Mouse (Mus musculus) kidney, adult 18-20 months (tissue): ENCODE results near the gene Rnf145.
A peak's percentile ranks its signal among the peaks of the same experiment; 100 is the strongest.

ENCODE experiments used
- DNase-seq: peaks from one replicate; pipeline ENCODE4 v3.0.0; 2021

The Rnf145 gene

DNA sequence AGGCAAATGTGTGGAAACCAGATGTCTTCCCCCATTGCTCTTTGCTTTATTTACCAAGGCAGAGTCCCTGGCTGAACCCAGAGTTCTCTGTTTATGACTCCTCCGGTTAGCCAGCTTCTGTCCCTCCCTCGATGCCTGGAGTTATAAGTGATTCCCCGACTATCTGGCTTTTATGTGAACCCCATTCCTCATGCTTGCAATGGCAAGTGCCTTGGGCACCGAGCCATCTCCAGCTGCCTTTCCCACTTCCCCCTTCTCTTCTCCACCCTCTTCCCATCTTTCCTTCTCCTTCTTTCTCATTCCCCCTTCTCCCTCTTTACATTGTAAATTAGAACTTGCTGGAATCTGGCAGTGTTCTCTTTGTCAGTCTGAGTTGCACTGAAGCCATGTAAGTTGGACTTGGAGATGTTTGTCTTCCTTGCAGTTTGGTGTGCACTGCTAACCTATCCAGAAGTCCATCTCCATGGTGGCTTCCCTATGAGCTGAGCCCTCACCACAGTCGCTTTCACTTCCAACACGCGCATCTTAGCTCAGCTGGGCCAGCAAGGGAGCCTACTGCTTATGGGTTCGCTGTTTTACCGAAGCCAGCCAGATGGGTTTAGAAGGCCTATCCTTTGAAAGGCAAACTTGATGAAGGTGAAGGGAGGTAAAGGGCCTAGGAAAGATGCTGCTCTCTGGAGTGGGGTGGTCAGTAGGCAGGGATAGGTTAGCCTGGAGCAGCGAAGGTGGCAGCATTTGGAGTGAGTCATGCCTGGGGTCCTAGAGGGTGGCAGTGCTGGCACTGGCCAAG, 19.9 kb downstream of the Rnf145 start:
- DNase-seq, result no peak

DNA sequence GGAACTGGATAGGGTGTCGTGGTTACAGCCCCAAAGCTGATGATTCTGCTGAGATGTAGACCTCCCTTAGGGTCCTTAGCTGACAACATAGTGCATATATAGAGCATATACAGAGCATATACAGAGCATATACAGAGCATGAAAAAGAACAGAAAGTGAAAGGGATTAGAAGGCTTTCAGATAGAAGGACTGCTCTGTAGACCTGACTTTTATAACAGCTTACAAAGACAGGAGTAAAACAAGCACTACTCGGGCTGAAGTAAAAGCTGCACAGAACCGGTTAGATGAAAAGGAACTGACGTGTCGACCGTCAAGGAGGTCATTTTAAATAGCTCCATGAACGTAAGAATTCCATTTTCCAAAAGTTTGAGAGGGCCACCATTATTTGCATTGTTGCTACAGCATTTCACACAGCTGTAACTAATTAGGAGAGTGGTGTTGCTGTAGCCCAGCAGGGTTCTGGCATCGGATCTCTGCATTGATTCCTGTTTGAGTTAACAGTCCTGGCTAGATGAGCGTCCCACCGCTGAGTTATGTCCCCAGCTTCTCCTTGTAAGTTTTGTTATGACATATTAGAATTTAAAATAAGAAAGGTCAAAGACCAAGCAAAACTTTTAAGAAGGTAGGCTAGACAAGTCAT, 20.6 kb downstream of the Rnf145 start:
- no peak for DNase-seq

DNA sequence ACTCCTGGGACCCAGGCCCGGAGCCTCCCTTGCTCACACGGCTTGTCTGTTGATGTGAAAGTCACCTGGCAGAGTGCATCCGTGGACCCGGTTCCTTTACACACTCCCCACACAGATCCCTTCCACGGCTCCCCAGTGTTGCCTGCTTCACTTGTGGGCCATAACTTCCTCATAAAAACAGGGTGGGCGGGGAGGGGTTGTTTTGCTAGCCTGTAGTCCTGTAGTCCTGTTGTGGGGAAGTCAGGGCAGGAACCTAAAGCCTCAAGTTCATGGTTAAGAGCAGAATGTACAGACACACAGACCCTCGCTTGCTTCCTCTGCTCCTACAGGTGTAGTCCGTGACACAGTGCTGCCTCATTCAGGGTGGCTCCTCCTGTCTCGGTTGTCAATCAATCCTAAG, 21.5 kb downstream of the Rnf145 start:
- DNase-seq, result no peak

GRCm38 (mm10) chr11:44541280-44541679, 22.5 kb downstream of the Rnf145 start:
- DNase-seq, result no peak

- DNase-seq, result no peak
These were observed 23.0 kb downstream of the Rnf145 start for GRCm38 (mm10) chr11:44541813-44542212.

- DNase-seq, result no peak
These were observed 24.8 kb downstream of the Rnf145 start for GRCm38 (mm10) chr11:44543593-44543992.

- no peak for DNase-seq
These were observed 25.2 kb downstream of the Rnf145 start for GRCm38 (mm10) chr11:44543996-44544395.

DNA sequence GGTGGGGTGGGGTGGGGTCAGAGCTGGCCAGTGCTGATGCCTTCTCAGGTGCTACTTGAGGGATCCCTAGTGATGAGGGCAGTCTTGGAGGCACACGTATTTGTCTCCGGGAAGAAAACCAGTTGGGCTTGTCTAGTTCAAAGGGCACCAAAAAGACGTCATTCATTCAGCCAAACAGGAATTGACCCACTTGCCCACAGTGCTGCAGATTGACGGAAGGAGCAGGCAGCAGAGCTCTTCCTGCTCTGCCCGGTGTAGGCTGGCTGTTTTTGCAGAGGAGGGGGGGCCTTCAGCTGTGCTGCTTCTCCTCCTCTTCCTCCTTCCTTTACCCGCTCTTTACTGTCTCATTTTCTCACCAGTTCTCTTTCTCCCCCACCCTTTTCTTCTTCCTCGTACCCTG, 26.4 kb downstream of the Rnf145 start:
- DNase-seq, result peak; percentile 22

DNA sequence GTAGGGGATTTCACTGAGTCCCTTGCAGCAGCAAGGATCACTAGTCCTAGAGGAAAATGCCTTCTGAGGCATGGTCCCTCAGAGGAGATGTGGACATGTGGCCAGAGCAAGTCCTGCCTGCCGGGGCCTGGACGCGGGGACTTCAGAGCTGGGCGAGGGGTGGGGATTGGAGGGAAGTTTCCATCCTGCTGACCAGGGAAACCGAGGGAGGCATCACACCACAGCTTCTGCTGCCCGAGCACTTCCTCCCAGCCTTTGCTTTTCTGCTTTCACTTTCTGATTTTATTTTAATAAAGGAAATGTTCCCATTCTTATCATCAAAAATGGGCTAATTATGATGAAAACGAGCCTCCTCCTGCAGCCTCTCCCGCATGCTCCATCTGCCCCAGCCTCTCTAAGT, 27.5 kb downstream of the Rnf145 start:
- DNase-seq, result no peak

GRCm38 (mm10) chr11:44547651-44548196, 29.0 kb downstream of the Rnf145 start:
- DNase-seq, result no peak

GRCm38 (mm10) chr11:44548816-44549215, 30.1 kb downstream of the Rnf145 start:
- no peak for DNase-seq

GRCm38 (mm10) chr11:44549511-44550278, 30.9 kb downstream of the Rnf145 start:
- no peak for DNase-seq

GRCm38 (mm10) chr11:44550996-44551395, 32.2 kb downstream of the Rnf145 start:
- DNase-seq, result no peak

DNA sequence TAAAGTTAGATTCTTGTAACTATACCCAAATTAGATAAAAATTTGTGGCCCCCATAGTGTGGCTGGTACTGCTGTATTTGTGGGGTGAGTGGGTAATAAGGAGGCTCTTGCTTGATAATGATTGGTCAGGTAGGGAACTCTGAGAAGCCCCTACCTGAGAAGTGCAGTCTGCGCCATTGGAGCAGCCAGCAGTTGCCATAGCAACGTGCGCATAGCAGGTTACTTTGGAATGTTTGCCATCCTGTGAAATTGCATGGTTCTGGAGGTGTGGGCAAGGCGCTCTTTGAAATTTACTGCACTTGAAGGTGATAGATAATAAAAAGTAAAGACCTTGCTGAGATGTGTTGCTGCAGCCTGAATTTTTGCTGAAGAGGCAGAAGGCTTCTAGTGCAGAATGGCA, 35.6 kb downstream of the Rnf145 start:
- no peak for DNase-seq

DNA sequence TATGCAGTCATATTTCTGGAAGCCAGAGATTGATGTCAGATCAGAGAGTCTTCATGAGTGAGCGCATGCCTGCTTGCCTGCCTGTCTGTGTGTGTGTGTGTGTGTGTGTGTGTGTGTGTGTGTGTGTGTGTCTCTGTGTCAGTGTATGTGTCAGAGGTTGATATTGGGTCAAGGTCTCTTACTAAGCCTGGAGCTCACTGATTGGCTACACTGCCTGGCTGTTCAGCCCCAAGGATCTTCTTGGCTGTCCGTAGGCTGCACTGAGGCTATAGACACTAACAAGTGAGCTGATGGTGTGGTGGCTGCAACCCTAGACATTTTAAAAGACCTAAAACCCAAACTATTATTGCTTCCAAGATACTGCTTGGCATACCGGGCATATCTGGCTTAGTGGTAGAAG, 39.8 kb downstream of the Rnf145 start:
- no peak for DNase-seq

DNA sequence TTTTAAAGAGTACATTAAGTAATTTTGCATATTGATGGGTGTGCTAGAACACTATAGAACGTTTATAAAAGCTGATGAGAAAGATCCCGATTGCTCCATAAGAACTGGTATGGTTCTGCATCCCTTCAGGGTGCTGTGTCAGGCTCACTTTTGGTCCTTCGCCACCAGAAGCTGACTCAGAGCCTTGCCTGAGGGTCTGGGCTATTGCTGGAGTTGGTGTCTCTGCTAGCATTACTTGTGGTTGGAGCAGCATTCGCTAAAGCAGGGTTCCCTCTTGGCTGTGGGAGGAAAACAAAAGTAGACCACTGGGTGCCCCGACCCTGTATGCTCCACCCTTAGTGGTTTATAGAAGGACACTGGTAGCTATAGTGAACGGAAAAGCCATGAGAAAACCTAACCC, 40.7 kb downstream of the Rnf145 start:
- no peak for DNase-seq

DNA sequence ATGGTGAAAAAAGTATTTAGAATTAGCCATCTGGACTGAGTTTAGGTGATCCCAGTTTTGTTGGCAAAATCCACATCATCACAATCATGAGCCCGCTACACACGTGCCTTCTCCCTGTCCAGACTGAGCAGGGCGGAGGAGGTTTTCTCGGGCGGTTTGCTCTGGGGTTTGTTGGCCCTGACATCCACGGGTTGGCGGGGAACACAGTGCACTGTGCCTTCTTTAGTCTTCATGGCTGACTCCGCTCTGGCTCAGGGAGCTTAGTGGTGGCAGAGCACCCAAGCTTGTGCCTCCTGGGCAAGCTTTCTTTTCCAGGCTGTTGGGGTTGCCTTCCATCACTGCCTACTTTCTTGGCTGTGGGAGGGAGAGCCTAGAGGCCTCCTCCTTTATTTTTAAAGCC, 41.6 kb downstream of the Rnf145 start:
- no peak for DNase-seq

GRCm38 (mm10) chr11:44561476-44562015, 42.8 kb downstream of the Rnf145 start:
- no peak for DNase-seq

GRCm38 (mm10) chr11:44562389-44563135, 43.8 kb downstream of the Rnf145 start:
- no peak for DNase-seq

- DNase-seq, result no peak
These were observed 45.6 kb downstream of the Rnf145 start for GRCm38 (mm10) chr11:44564245-44564864.

DNA sequence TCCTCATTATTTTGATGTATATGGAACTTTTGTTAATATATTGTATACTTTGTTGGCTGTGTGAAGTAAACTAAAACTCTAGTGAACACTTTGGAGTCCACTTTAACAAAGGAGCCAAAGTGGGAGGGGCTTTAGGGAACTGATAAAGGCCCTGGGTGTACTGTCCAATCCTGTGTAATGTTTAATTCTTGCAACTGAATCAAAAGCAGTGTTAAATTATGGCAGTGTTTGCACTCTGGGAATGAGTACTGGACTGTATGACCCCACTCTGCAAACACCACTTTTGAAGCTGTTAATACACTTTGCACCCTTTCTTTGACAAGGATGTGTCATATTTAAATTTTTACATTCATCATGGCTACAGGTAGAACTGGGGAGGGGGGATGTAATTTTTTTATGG, 46.2 kb downstream of the Rnf145 start:
- DNase-seq, result no peak

GRCm38 (mm10) chr11:44570336-44570735, 51.6 kb downstream of the Rnf145 start:
- DNase-seq, result peak; percentile 20
